Mouse (Mus musculus): ENCODE measurements around the gene Armc2. TPM values are rescaled to one million over a fixed set of nuclear protein-coding genes. Genes with fewer than 3 reads are reported as not detected.

Gene Armc2
- polyA plus RNA-seq, 1 experiment from 2014 or later, result 0.06 TPM

DNA sequence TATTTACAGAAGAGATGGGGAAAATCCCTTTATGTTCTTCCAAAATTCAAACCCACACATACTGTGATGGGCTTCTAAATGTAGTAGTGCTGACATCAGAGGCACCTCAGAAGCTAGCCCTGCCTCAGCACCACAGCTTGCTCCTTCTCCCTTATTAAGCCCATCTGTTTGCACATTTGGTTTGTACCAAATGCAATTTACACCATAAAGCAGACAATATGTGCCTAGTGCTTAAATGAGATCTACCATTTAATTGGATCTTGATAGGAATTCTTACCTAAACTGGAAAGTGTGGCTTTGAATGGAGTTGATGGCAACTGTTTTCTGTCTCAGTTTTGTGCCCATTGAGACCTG, 82.8 kb downstream of the Armc2 start:
- ATAC-seq (ENCODE audit: insufficient read depth), result no peak
- no peak overlapping the region for H3K4me2 ChIP-seq
- peaks cover 15% of the 10 kb centered on the region for H3K27me3 ChIP-seq
- H3K9ac ChIP-seq, result no peak overlapping the region
- peaks cover 7% of the 10 kb centered on the region for H3K4me1 ChIP-seq (replicated peaks)
- H3K27ac ChIP-seq (replicated peaks), result no peak overlapping the region
- no peaks in the 10 kb centered on the region for H3K36me3 ChIP-seq (replicated peaks)
- no peaks in the 10 kb centered on the region for H3K9me3 ChIP-seq (replicated peaks)
- no peak overlapping the region for H3K4me3 ChIP-seq (replicated peaks)

DNA sequence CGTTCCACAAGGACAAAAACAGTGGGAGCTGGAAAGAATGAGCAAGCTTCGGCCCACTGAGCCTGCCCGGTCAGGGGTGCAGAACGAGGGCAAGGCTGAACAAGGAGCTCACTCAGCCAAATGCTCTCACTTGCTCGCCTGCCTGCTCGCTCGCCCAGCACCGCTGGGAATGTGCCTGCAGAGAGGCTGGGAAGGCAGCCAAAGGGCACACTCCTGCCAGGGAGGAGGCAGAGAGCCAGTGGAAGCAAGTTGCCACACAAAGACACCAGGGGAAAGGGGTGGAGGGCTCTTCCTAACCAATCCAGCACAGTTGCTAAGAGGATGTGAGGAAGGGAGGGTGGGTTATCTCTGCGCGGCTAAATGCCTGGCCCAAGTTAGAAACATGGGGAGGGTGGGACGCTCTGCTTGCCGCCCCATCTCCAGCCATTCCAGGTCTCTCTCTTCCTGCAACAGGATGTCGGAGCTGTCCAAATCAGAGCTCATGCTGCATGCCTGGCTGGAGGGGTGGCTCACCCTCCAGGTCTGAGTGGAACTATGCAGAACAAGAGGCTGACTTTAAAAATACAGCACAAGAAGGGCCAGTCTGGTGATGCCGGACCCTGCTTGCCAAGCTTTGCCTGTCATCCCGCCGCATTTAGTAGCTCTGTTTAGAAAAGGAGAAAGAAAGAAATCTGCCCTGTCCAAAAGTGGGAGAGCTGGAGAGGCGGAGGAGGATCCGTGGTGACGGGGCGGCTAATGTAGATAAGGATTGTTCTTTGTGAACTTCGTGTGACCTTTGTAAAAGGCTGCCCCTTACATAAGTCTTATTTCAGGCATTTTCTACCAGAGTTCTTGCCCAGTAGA, 83.4 kb downstream of the Armc2 start:
- no peak overlapping the region for H3K4me2 ChIP-seq
- ATAC-seq (ENCODE audit: insufficient read depth), result peak; percentile 34
- H3K27ac ChIP-seq (replicated peaks), result no peak overlapping the region
- WGBS (ENCODE audit: insufficient replicate concordance), result 26% methylated on average over 21 of the region's 21 CpGs
- no peak overlapping the region for H3K4me3 ChIP-seq (replicated peaks)
- peaks cover 7% of the 10 kb centered on the region for H3K4me1 ChIP-seq (replicated peaks)
- H3K9ac ChIP-seq, result no peak overlapping the region
- no peaks in the 10 kb centered on the region for H3K9me3 ChIP-seq (replicated peaks)
- peaks cover 15% of the 10 kb centered on the region for H3K27me3 ChIP-seq
- H3K36me3 ChIP-seq (replicated peaks), result no peaks in the 10 kb centered on the region

DNA sequence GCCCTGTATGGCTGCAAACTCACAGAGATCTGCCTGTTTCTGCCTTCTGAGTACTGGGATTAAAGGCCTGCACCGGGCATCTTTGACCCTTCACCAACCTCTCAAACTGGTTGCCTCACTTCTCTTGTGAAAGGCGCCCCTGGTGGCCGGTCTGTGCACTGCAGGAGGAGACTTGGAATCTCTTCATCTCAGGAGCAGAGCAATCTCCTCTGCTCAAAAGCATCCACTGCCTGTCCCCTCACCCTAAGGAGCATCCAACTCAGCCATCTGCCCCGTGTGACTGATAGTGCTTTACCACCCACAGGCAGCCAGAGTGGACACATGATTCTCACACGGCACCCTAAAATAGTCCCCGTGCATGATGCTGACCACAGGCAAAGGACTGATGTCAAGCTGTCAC, 84.7 kb downstream of the Armc2 start:
- Histone ChIP-seq H3K9me3 (replicated peaks) (no peaks in the 10 kb centered on the region), H3K27ac (replicated peaks) (no peak overlapping the region), H3K4me2 (no peak overlapping the region), H3K27me3 (peaks cover 19% of the 10 kb centered on the region), H3K4me1 (replicated peaks) (peaks cover 7% of the 10 kb centered on the region), H3K36me3 (replicated peaks) (no peaks in the 10 kb centered on the region), H3K4me3 (replicated peaks) (no peak overlapping the region), H3K9ac (no peak overlapping the region)
- WGBS (ENCODE audit: insufficient replicate concordance), result 43% methylated on average over 6 of the region's 6 CpGs
- no peak for ATAC-seq (ENCODE audit: insufficient read depth)

DNA sequence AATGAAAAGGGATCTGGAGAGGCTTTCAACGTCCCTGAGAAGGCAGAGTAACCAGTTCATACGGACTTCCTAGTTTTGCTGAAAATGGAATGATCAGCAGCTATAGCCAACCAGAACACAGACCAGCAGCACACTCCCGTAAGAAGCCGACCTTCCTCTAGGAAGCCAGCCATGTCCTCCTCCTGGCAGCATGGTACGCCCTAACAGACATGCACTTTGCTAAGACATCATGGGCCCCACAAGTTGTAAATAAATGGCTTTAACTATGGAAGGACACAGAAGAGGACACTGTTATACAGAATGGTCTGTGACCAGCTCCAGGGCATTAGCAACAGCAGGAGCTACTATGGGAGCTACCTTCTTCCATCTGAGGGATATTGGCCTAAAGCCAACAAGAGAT, 85.3 kb downstream of the Armc2 start:
- 74% methylated on average over 5 of the region's 5 CpGs for WGBS (ENCODE audit: insufficient replicate concordance)
- Histone ChIP-seq H3K9ac (no peak overlapping the region), H3K4me3 (replicated peaks) (no peak overlapping the region), H3K27me3 (peaks cover 19% of the 10 kb centered on the region), H3K9me3 (replicated peaks) (no peaks in the 10 kb centered on the region), H3K27ac (replicated peaks) (no peak overlapping the region), H3K4me1 (replicated peaks) (peaks cover 7% of the 10 kb centered on the region), H3K36me3 (replicated peaks) (no peaks in the 10 kb centered on the region), H3K4me2 (no peak overlapping the region)
- no peak for ATAC-seq (ENCODE audit: insufficient read depth)

DNA sequence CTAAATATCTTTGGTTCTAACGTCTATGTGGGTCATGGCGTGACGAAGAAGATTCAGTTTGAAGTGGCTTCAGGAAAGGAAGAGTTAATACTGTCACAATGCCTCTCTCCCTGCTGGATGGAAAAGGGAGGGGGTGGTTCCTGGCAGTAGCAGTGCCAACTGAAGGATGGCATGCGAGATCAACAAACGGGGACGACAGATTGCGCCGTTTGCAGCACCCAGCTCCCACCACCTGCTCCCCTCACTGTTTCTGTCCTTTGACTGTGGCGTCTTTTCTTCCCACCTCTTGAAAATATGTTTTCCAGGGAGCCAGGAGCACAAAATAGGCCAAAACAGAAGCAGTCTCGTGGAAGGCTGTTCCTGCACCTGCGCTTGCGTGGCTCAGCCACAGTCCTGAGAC, 86.3 kb downstream of the Armc2 start:
- H3K27ac ChIP-seq (replicated peaks), result no peak overlapping the region
- H3K36me3 ChIP-seq (replicated peaks), result no peaks in the 10 kb centered on the region
- no peak overlapping the region for H3K4me3 ChIP-seq (replicated peaks)
- H3K4me2 ChIP-seq, result no peak overlapping the region
- no peaks in the 10 kb centered on the region for H3K9me3 ChIP-seq (replicated peaks)
- no peak for ATAC-seq (ENCODE audit: insufficient read depth)
- no peak overlapping the region for H3K9ac ChIP-seq
- 73% methylated on average over 12 of the region's 12 CpGs for WGBS (ENCODE audit: insufficient replicate concordance)
- H3K27me3 ChIP-seq, result peaks cover 19% of the 10 kb centered on the region
- H3K4me1 ChIP-seq (replicated peaks), result peaks cover 7% of the 10 kb centered on the region

DNA sequence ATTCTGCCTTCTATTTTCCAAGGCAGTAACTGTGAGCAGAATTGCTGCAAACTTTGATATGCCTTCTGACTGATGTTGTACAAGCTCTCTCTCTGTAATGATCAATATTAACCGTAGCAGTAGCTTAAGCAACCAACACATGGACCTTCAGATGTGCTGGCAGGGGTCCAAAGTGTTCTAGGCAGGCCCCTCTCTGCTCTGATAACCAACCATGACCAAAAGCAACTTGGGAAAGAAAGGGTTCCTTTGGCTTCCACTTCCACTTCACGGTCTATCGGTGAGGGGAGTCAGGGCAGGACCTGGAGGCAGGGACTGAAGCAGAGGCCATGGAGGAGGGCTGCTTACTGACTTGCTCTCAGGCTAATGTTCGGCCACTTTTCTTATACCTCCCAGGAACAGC, 87.3 kb downstream of the Armc2 start:
- H3K4me2 ChIP-seq, result no peak overlapping the region
- 59% methylated on average over 4 of the region's 4 CpGs for WGBS (ENCODE audit: insufficient replicate concordance)
- peaks cover 17% of the 10 kb centered on the region for H3K27me3 ChIP-seq
- H3K9ac ChIP-seq, result no peak overlapping the region
- ATAC-seq (ENCODE audit: insufficient read depth), result no peak
- H3K9me3 ChIP-seq (replicated peaks), result no peaks in the 10 kb centered on the region
- peaks cover 7% of the 10 kb centered on the region for H3K4me1 ChIP-seq (replicated peaks)
- H3K4me3 ChIP-seq (replicated peaks), result no peak overlapping the region
- no peaks in the 10 kb centered on the region for H3K36me3 ChIP-seq (replicated peaks)
- no peak overlapping the region for H3K27ac ChIP-seq (replicated peaks)

DNA sequence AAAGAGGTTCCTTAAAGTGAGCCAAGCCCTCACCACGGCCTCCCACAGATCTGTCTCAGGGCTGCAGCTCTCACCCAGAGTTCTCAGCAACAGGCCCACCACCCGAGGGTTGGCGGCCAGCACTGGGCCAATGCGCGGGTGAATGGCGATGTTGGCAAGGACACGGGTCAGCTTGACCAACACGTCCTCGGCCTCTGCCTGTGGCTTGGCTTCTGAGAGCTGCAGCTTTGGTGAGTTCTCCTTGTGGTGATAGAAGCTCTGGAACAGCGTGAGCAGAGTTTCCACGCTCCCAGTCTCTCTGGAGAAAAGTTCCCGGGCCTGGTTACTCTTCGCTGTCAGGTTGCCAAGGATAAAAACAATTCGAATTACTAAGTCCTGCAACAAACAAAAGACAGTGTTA, 91.5 kb downstream of the Armc2 start:
- WGBS (ENCODE audit: insufficient replicate concordance), result 79% methylated on average over 14 of the region's 14 CpGs
- H3K27ac ChIP-seq (replicated peaks), result no peak overlapping the region
- no peak for ATAC-seq (ENCODE audit: insufficient read depth)
- peaks cover 4% of the 10 kb centered on the region for H3K27me3 ChIP-seq
- no peaks in the 10 kb centered on the region for H3K9me3 ChIP-seq (replicated peaks)
- no peak overlapping the region for H3K4me2 ChIP-seq
- H3K36me3 ChIP-seq (replicated peaks), result no peaks in the 10 kb centered on the region
- H3K9ac ChIP-seq, result no peak overlapping the region
- H3K4me1 ChIP-seq (replicated peaks), result no peaks in the 10 kb centered on the region
- H3K4me3 ChIP-seq (replicated peaks), result no peak overlapping the region

DNA sequence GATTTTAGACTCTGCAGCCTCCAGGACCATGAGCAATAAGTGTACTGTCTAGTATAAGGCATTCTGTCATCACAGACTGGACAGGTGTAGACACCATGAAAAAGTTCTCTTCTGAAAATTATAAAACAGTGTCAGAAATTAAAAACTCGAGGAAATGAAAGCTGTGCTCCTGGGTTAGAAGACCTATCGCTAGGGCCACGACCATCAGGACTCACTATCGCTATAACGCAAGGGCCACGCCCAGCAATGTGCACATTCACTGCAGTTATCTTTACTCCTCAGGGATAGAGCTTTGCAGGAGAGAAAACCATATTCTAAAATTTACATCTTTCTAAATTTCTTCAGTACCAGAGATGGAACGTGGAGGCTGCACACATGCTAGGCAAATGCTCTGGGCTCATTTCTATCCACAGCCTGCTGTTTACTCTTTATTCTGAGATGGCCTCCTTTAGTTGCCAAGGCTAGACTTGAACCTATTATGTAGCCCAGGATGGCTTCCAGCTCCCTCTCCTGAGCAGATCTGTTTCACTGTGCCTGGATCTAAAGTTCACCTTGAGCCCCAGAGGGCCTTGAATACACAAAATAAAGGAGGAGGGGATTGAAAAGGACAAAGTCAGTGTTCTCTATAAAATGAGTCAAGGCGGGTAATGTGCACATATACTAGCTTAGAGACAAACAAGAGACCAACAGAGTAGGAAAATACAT, 105.8 kb downstream of the Armc2 start:
- no peaks in the 10 kb centered on the region for H3K27me3 ChIP-seq
- H3K9ac ChIP-seq, result no peak overlapping the region
- peak overlapping the region; percentile 85 for H3K27ac ChIP-seq (replicated peaks)
- ATAC-seq (ENCODE audit: insufficient read depth), result peak; percentile 97
- H3K9me3 ChIP-seq (replicated peaks), result no peaks in the 10 kb centered on the region
- peak overlapping the region; percentile 14; the same call in 1 of the 2 replicates for H3K4me3 ChIP-seq (replicated peaks)
- H3K4me2 ChIP-seq, result peak overlapping the region; percentile 63
- H3K4me1 ChIP-seq (replicated peaks), result peaks cover 49% of the 10 kb centered on the region
- H3K36me3 ChIP-seq (replicated peaks), result peaks cover 17% of the 10 kb centered on the region
- WGBS (ENCODE audit: insufficient replicate concordance), result 27% methylated on average over 8 of the region's 8 CpGs

DNA sequence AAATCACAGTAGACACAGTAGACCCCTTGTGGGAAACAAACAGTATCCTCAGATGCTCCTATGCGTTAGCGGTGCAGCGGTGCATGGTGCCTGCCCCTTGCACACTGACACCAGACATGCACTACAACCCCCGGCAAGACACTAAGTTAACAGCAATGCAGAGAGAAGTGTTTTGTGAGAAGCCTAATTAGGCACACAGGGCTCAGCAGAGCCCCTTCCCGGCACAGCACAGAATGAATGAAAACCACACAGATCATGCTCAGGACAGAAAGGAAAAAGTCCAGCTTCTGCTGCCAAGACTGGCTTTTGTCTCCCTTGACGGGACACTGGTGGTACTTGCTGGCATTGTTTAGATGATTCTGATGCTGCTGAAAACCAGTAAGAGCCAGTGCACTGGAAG, 109.3 kb downstream of the Armc2 start:
- Histone ChIP-seq H3K36me3 (replicated peaks) (peaks cover 50% of the 10 kb centered on the region), H3K27me3 (no peaks in the 10 kb centered on the region), H3K27ac (replicated peaks) (no peak overlapping the region), H3K9ac (no peak overlapping the region), H3K4me3 (replicated peaks) (no peak overlapping the region), H3K4me1 (replicated peaks) (peaks cover 46% of the 10 kb centered on the region), H3K9me3 (replicated peaks) (no peaks in the 10 kb centered on the region), H3K4me2 (no peak overlapping the region)
- ATAC-seq (ENCODE audit: insufficient read depth), result no peak
- 82% methylated on average over 6 of the region's 6 CpGs for WGBS (ENCODE audit: insufficient replicate concordance)

DNA sequence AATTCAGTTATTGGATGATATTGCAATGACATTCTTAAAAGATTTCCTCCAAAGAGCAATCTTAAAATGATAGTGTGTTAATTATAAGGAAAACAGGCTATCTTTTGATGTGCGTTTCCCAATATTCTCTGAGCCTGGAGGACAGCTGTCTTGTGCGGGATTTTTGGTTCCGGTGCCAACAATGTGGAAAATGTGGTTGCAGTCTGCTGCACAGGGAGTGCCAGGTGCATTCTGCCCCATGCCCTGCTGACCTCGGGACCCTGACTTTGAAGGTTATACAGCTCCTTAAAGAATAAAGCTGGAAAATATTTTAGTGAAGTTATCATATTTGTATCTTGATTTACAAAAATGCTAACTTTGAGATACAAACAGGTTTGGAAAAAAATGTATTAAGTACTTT, 110.3 kb downstream of the Armc2 start:
- 83% methylated on average over 4 of the region's 4 CpGs for WGBS (ENCODE audit: insufficient replicate concordance)
- Histone ChIP-seq H3K4me1 (replicated peaks) (peaks cover 38% of the 10 kb centered on the region), H3K27me3 (no peaks in the 10 kb centered on the region), H3K9me3 (replicated peaks) (no peaks in the 10 kb centered on the region), H3K4me2 (no peak overlapping the region), H3K4me3 (replicated peaks) (no peak overlapping the region), H3K36me3 (replicated peaks) (peaks cover 60% of the 10 kb centered on the region), H3K9ac (no peak overlapping the region), H3K27ac (replicated peaks) (no peak overlapping the region)
- ATAC-seq (ENCODE audit: insufficient read depth), result no peak

DNA sequence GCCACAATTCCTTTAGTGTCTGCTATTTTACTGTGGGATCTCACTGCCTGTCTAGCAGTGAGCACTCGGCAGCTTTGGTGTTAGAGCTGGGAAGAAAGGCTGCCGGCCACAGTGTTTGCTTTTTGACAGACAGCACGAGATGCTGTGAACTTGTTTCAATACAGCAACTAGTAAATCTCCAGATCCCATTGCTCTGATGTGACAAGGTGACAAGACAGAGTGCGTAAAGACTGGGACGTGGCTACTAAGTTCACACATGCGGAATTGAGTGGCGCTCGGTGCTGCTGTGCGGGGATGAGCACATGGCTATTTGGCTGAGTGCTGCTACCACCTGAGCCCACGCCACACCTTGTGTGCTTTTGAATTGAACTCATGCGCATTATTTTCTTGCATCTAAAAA, 110.8 kb downstream of the Armc2 start:
- WGBS (ENCODE audit: insufficient replicate concordance), result 90% methylated on average over 11 of the region's 11 CpGs
- no peaks in the 10 kb centered on the region for H3K9me3 ChIP-seq (replicated peaks)
- no peak overlapping the region for H3K4me2 ChIP-seq
- H3K4me1 ChIP-seq (replicated peaks), result peaks cover 33% of the 10 kb centered on the region
- H3K27me3 ChIP-seq, result no peaks in the 10 kb centered on the region
- peaks cover 64% of the 10 kb centered on the region for H3K36me3 ChIP-seq (replicated peaks)
- ATAC-seq (ENCODE audit: insufficient read depth), result no peak
- no peak overlapping the region for H3K9ac ChIP-seq
- H3K4me3 ChIP-seq (replicated peaks), result no peak overlapping the region
- no peak overlapping the region for H3K27ac ChIP-seq (replicated peaks)

All from liver, embryonic 15.5 days (tissue).